Mouse (Mus musculus) brown adipose tissue, adult 24 weeks (tissue): ENCODE results near the gene Tmem174. TPM values are rescaled to one million over a fixed set of nuclear protein-coding genes. Genes with fewer than 3 reads are reported as not detected.

Experiments used
- H3K27ac ChIP-seq: fragments of 200-500 bp; replicated peaks from 2 replicates; pipeline ENCODE4 v1.5.1; 2012; ENCODE audit warnings: low read depth, mild to moderate bottlenecking, low read length
- H3K4me1 ChIP-seq: fragments of 200-500 bp; 2 replicates; pipeline ENCODE4 v1.6.1; 2012; ENCODE audit warnings: low read length, mixed read lengths; ENCODE audit not compliant: control insufficient read depth, insufficient read depth, insufficient read length
- H3K4me3 ChIP-seq: fragments of 200-500 bp; 2 replicates; pipeline ENCODE4 v1.5.1; 2012; ENCODE audit warnings: low read depth, mild to moderate bottlenecking, low read length, moderate library complexity; ENCODE audit not compliant: insufficient read depth
- polyA plus RNA-seq: library from polyadenylated mRNA; stranded (reverse); fragments of >200 nt; gene quantifications from 2 replicates; pipeline ENCODE4 v1.2.4, GENCODE M21; 2012; ENCODE audit not compliant: missing spikeins, insufficient read depth, insufficient read length

Gene Tmem174
- polyA plus RNA-seq, 1 experiment, result not detected

DNA sequence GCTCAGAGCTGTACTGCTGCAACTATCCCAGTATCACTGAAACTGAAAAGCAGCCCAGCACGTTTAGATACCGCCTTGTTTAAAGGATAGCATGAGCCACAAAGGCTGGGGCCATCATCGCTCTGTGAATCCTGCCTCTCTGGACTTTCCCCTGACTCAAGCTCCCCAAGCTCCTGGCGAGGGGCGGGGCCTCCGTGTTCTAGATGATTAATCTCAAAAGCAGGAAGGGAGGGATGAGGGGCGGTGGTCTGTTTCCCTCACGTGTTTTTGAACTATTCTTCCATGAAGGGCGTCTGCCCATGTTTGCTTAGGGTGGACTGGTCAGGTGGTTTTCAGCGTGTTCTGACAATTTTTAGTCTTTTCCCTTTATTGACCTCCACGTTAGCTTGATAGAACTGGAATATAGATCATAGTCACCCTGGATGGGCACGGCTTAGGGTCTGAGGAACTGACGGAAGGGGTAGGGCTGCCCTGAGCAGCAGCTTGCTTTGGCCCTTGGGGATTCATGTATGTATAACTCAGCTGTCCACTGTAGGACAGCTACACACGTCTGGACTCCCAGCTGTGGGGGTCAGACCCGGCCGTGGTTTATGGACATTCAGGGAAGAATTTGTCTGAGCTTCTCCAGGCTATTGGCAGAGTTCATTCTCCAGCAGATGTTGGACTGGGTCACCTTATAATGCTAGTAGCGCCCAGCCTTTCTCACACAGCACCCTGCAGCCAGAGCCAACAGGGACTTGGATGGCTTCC is 14.2 kb upstream of the Tmem174 start:
- Histone ChIP-seq H3K27ac (no peak overlapping the region), H3K4me1 (no peaks in the 10 kb centered on the region), H3K4me3 (no peak overlapping the region)

DNA sequence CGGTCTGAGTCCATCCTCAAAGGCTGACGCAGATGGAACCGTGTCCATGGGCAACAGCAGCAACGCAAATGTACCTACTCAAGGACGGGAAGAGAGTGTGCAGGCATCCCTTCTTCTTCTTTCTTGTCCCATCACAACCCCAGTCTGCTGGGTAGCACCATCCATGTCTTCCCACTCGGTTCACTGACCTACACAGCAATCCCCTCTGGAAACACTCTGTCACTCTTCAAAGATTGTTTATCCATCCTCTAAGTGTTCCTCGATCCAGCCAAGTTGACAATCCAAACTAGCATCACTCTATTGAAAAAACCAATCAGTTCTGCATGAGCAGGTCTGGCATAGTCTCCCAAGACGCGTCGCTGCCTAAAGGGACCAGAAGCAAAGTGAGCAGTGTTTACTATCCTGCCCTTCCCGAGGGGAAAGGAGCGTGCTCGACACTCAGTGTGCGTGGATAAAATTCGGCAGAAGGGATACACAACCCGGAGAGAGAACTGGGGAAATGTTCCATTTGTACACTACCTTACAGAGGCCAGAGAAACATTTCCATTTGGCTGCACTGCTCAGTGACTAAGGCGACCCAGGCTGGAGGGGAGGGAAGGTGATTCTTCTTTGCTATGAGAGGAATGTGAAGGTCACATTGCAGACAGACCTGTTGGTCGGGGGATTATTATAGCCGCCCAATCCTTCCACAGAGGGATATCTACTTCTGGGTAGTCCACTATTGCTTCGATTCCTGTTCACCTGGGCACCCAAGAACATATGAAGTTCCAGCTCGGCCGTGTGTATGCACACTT is 10.8 kb upstream of the Tmem174 start:
- H3K4me1 ChIP-seq, result no peaks in the 10 kb centered on the region
- no peak overlapping the region for H3K4me3 ChIP-seq
- H3K27ac ChIP-seq, result no peak overlapping the region

GRCm38 (mm10) chr13:98638507-98639166 is 1.4 kb upstream of the Tmem174 start:
- no peaks in the 10 kb centered on the region for H3K4me1 ChIP-seq
- no peak overlapping the region for H3K4me3 ChIP-seq
- H3K27ac ChIP-seq, result no peak overlapping the region

- H3K4me3 ChIP-seq, result no peak overlapping the region
Measured at GRCm38 (mm10) chr13:98636571-98636970, 639 bp downstream of the Tmem174 start.

GRCm38 (mm10) chr13:98633641-98634484 is 3.3 kb downstream of the Tmem174 start:
- no peak overlapping the region for H3K27ac ChIP-seq
- H3K4me3 ChIP-seq, result no peak overlapping the region
- H3K4me1 ChIP-seq, result no peaks in the 10 kb centered on the region

More at GRCm38 (mm10) chr13:98636571-98636970, 639 bp downstream of the Tmem174 start:
- Histone ChIP-seq H3K27ac (no peak overlapping the region), H3K4me1 (no peaks in the 10 kb centered on the region)

DNA sequence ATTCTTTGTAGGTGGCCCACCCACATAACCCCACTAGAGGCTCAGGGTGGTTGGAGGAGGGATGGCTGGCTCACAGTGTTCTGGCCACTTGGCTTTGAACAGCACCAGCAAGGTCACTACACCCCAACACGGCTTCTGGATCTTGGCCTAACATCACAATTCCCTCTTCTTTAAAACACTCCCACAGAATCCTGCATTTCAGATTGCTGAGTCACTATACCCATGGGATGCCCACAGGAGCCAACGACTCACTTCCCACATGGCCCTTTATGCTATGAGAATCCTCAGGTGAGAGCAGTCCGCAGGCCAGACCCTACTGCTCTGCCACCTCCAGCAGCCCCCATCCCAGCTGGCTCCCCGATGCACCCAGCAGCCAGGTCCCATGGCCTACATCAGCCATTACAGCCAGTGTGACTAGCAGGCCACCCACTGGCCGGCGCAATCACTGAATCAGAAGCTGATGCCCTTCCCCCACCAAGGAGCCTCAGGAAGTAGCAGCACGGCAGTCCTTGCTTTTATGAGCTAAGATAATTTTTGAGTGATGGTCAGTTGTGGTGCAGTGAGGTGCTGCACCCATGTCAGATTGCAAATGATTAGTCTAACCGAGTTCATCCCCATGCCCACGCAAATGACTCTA is 4.8 kb downstream of the Tmem174 start:
- Histone ChIP-seq H3K27ac (no peak overlapping the region), H3K4me1 (no peaks in the 10 kb centered on the region), H3K4me3 (no peak overlapping the region)

DNA sequence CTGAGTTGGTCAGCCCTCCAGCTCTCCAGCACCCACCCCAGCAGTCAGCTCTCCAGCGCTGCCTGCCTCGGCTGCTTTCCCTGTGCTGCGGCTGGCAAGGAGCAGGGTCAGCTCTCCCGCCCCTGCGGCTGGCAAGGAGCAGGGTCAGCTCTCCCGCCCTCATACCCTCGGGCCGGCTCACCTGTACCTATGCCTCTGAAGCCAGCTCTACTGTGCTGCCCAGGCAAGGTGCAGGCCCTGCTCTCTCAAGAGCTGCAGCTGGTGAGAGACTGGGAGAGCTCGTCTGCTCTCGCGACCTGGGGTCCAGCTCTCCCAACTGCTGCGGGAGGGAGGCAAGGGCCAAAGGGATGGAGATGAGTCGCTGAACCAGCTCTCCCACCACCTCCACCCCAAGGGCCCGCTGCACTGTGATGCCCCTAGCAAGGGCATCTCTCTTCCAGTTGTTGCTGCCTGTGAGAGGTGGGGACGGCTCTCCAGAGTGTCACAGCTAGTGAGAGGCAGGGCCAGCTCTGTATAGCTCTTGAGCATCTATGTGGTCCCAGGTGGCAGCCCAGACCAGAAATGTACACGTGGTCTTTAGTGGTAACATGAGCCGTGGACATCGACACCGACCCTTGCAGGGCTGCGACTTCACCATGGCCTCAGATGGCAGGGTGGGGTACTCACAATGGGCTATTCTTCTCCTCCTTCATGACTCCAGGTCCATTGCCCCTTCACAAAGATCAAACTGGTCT is 5.9 kb downstream of the Tmem174 start:
- Histone ChIP-seq H3K27ac (no peak overlapping the region), H3K4me3 (no peak overlapping the region), H3K4me1 (no peaks in the 10 kb centered on the region)

DNA sequence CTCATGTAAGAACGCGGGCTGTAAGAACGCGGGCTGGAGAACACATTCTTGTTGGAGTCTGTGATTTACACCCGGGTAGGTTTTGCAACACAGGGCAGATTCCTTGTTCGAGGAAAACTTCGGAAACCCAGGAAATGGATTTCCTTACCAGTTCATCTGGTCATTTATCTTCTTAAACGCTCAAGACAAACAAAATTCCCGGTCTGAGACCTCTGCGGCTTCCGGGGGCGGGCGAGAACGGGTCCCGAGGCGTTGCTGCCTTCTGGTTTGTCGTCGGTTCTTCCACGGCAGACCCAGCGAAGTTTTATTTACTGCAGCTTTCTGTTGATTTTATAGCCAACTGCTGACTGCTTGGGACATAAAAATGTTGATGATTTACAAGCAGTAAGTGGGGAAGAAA is 10.5 kb downstream of the Tmem174 start:
- no peak overlapping the region for H3K4me3 ChIP-seq
- no peaks in the 10 kb centered on the region for H3K4me1 ChIP-seq
- no peak overlapping the region for H3K27ac ChIP-seq

GRCm38 (mm10) chr13:98624506-98624905 is 12.7 kb downstream of the Tmem174 start:
- no peak overlapping the region for H3K27ac ChIP-seq
- H3K4me3 ChIP-seq, result no peak overlapping the region
- H3K4me1 ChIP-seq, result no peaks in the 10 kb centered on the region

GRCm38 (mm10) chr13:98622881-98623549 is 14.2 kb downstream of the Tmem174 start:
- no peaks in the 10 kb centered on the region for H3K4me1 ChIP-seq
- H3K27ac ChIP-seq, result no peak overlapping the region
- no peak overlapping the region for H3K4me3 ChIP-seq

GRCm38 (mm10) chr13:98617429-98618067 is 19.7 kb downstream of the Tmem174 start:
- H3K27ac ChIP-seq, result no peak overlapping the region
- H3K4me3 ChIP-seq, result no peak overlapping the region
- no peaks in the 10 kb centered on the region for H3K4me1 ChIP-seq

- Histone ChIP-seq H3K4me3 (no peak overlapping the region), H3K4me1 (no peaks in the 10 kb centered on the region), H3K27ac (no peak overlapping the region)
Measured at GRCm38 (mm10) chr13:98607885-98608477, 29.2 kb downstream of the Tmem174 start.

DNA sequence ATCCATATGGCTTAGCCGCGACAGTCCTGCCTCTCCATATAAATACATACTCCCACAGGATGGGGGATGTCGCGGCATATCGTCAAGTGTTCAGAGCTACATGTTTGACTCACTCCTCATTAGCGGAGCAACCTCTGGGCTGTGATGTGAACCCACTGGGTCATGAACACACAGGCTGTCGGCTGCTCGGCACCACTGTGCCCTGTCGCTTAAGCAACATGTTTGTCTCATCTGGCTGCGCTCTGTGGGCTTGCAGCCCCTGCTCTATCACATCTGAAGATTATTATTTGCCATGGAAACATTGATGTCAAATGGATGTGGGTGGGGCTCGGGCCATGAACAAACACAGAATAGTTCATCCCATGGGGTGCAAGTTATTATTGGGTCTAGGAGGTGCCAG is 33.4 kb downstream of the Tmem174 start:
- Histone ChIP-seq H3K4me3 (no peak overlapping the region), H3K4me1 (no peaks in the 10 kb centered on the region), H3K27ac (no peak overlapping the region)
